Mouse (Mus musculus) spleen, postnatal 14 days (tissue): ENCODE data around the gene Gm5797.
"Not testable (repeated sequence)": the region's sequence is repeated elsewhere in the genome, so short reads cannot be mapped to it uniquely, and the experiment has no call there.

Source experiments
- DNase-seq, 2 experiments: peaks; one replicate each; pipeline ENCODE4 v3.0.0; 2021 to 2022; ENCODE audit warnings: low spot score in 2 of 2

Gm5797 gene

GRCm38 (mm10) chr14:7332295-7332694 is at the start of gene Gm5797:
Gene Gm5797, minus strand, starts transcription at chr14:7332395.
- not testable (repeated sequence) for DNase-seq

- DNase-seq = not testable (repeated sequence)
Measured at GRCm38 (mm10) chr14:7365034-7365433, 32.8 kb upstream of the Gm5797 start, which contains the start of gene Gm8374. Gene Gm8374, minus strand, starts transcription at chr14:7365134.

- peak in 1 of 2 experiments; percentile 2 for DNase-seq
Measured at GRCm38 (mm10) chr14:7315093-7315492, 17.1 kb downstream of the Gm5797 start.

DNA sequence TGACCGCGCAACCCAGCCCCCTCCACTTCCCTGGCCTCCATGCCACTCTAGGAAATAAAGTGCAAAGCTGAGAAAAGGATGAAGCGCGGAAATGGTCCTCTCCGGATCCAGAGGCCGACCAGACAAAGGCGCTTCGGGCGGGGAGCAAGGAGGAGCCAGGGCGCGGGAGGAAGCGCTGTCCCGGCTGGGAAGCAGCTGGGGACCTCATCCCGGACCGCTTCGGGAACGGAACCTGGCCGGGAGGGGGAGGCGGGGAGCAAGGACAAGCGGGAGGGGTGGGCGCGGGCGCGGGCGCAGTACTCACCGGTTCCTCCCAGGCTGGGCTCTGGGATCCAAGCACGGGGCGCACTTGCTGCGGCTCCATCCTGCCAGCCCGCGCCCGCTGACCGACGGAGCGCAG is 17.5 kb downstream of the Gm5797 start, which contains the start of gene Gm3739:
TSS of gene Gm3739 (minus strand) at position 389 of the 400 bp plus-strand sequence.
- DNase-seq = peak in 1 of 2 experiments; percentile 0
